Mouse (Mus musculus): ENCODE measurements around the gene Col5a2.

GRCm38 (mm10) chr1:45502865-45503332, at the start of gene Col5a2:
- no peak for TF ChIP-seq CHD1 (IDR thresholded peaks at IDR 0.05; ENCODE audit: low read depth, low read length)
- no peak for TF ChIP-seq RAD21 (IDR thresholded peaks at IDR 0.05; ENCODE audit: low read depth, low read length)
- TF ChIP-seq BHLHE40 (IDR thresholded peaks at IDR 0.05; ENCODE audit: low read depth, low read length), result no peak
- TF ChIP-seq CTCF (conservative IDR thresholded peaks at IDR 0.05 in 1 of 2, IDR thresholded peaks at IDR 0.05 in 1 of 2; ENCODE audit: low read depth in 2 of 2, low read length in 2 of 2), result no peak
- TF ChIP-seq POLR2AphosphoS2 (IDR thresholded peaks at IDR 0.05; ENCODE audit: low read depth, low read length), result no peak
- no peak for TF ChIP-seq USF1 (IDR thresholded peaks at IDR 0.05; ENCODE audit: low read depth, low read length)
- no peak for TF ChIP-seq MAZ (IDR thresholded peaks at IDR 0.05; ENCODE audit: low read depth, low read length)
- no peak for TF ChIP-seq UBTF (IDR thresholded peaks at IDR 0.05; ENCODE audit: low read depth, low read length)
- TF ChIP-seq CHD2 (IDR thresholded peaks at IDR 0.05; ENCODE audit: low read length), result no peak
- no peak for TF ChIP-seq HCFC1 (IDR thresholded peaks at IDR 0.05; ENCODE audit: low read depth, low read length)
- no peak for TF ChIP-seq PAX5 (IDR thresholded peaks at IDR 0.05; ENCODE audit: low read length)
- no peak for TF ChIP-seq MYC (IDR thresholded peaks at IDR 0.05; ENCODE audit: low read depth, low read length)
